Mouse (Mus musculus) stomach, embryonic 14.5 days (tissue): ENCODE measurements around the gene Nkg7. TPM values are rescaled to one million over a fixed set of nuclear protein-coding genes. Genes with fewer than 3 reads are reported as not detected.
A peak's percentile ranks its signal among the peaks of the same experiment; 100 is the strongest.

Source experiments
- ATAC-seq: fragments of 200-750 bp; cut with Nextera tagmentation; 2 replicates; pipeline ENCODE4 v1.8.0; 2017; ENCODE audit warnings: low read depth, moderate TSS enrichment; ENCODE audit not compliant: insufficient number of reproducible peaks, insufficient read depth, low FRiP score
- H3K27ac ChIP-seq: fragments of 300-500 bp; sonication (generic); 2 replicates; pipeline ENCODE4 v1.5.1; 2014; ENCODE audit warnings: mild to moderate bottlenecking, low read length, moderate library complexity, mixed read lengths
- H3K27me3 ChIP-seq: fragments of 300-500 bp; sonication (generic); 2 replicates; pipeline ENCODE4 v1.6.1; 2014; ENCODE audit warnings: low read length, control low read depth, mixed read lengths; ENCODE audit not compliant: control insufficient read depth, insufficient read depth
- H3K36me3 ChIP-seq: fragments of 300-500 bp; sonication (generic); 2 replicates; pipeline ENCODE4 v1.6.1; 2014; ENCODE audit warnings: mild to moderate bottlenecking, control low read depth, low read length, moderate library complexity, mixed read lengths; ENCODE audit not compliant: control insufficient read depth, insufficient read depth
- H3K4me1 ChIP-seq: fragments of 300-500 bp; sonication (generic); 2 replicates; pipeline ENCODE4 v1.6.1; 2014; ENCODE audit warnings: low read length, control low read depth, mixed read lengths; ENCODE audit not compliant: control insufficient read depth, insufficient read depth
- H3K4me2 ChIP-seq: fragments of 300-500 bp; sonication (generic); replicated peaks from 2 replicates; pipeline ENCODE4 v1.6.1; 2014; ENCODE audit warnings: low read depth, low read length, control low read depth
- H3K4me3 ChIP-seq: fragments of 300-500 bp; sonication (generic); 2 replicates; pipeline ENCODE4 v1.5.1; 2014; ENCODE audit warnings: low read depth, low read length, control low read depth
- H3K9ac ChIP-seq: fragments of 300-500 bp; sonication (generic); replicated peaks from 2 replicates; pipeline ENCODE4 v1.6.1; 2014; ENCODE audit warnings: low read depth, mild to moderate bottlenecking, control low read depth, low read length, moderate library complexity, mixed read lengths
- H3K9me3 ChIP-seq: fragments of 300-500 bp; sonication (generic); 2 replicates; pipeline ENCODE4 v1.6.1; 2016; ENCODE audit warnings: low read depth, low read length, control low read depth; ENCODE audit not compliant: control insufficient read depth
- WGBS: fragments of 180-500 bp; shearing (Covaris S2); extraction: QIAGEN DNeasy Blood & Tissue Kit; methylation state at CpG from one replicate; pipeline ENCODE4 v1.1.7; 2014; 5-methylcytosine and 5-hydroxymethylcytosine counted together
- polyA plus RNA-seq: library from polyadenylated mRNA; unstranded; fragments of >200 nt; fragmentation: Nextera tagmentation; extraction: Ambion mirVana; gene quantifications from 2 replicates; pipeline ENCODE4 v1.2.1, GENCODE M21; 2014

The Nkg7 gene
- polyA plus RNA-seq, 1 experiment from 2014 or later = 1.4 TPM

GRCm38 (mm10) chr7:43417298-43417697, 19.6 kb upstream of the Nkg7 start:
- Histone ChIP-seq H3K4me1 (no peaks in the 10 kb centered on the region), H3K9me3 (no peaks in the 10 kb centered on the region), H3K4me3 (no peak overlapping the region), H3K27ac (no peak overlapping the region), H3K4me2 (no peak overlapping the region), H3K36me3 (no peaks in the 10 kb centered on the region), H3K27me3 (no peaks in the 10 kb centered on the region), H3K9ac (no peak overlapping the region)
- ATAC-seq = no peak
- 83% methylated on average over 10 of the region's 10 CpGs for WGBS

DNA sequence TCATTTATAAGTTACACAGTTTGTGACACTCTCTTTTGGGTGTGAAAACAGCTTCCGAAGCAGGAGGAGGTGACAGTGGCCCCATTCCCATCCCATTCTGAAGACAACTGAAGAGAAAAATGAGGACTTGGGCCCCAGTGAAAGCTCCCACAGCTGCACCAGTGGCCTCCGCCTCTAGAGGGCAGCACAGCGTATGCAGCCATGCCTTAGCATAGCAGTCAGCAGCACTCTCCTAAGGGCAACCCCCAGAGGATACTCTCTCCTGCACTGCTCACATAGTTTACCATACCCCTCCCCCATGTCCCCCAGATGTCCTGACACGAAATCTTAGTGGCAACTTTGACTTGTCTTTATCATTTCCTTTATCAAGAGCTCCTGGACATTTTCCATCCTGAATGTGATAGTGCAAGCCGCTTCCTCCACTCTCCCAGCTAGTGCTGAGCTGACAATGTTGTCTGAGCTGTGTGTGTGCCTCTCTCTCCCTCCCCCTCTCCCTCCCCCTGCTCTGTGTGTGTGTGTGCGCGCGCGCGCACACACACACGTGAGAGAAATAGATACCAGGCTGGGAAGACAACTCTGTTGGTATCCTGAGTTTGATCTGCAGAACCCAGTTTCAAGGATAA, 13.8 kb upstream of the Nkg7 start:
- Histone ChIP-seq H3K4me3 (no peak overlapping the region), H3K4me2 (no peak overlapping the region; the same call in 1 of the 2 replicates), H3K36me3 (no peaks in the 10 kb centered on the region), H3K27me3 (no peaks in the 10 kb centered on the region), H3K4me1 (no peaks in the 10 kb centered on the region), H3K9me3 (no peaks in the 10 kb centered on the region), H3K27ac (no peak overlapping the region), H3K9ac (no peak overlapping the region)
- peak; percentile 78; the same call in 1 of the 2 replicates for ATAC-seq
- 8% methylated on average over 11 of the region's 11 CpGs for WGBS

GRCm38 (mm10) chr7:43423991-43424625, 12.8 kb upstream of the Nkg7 start:
- no peak overlapping the region for H3K9ac ChIP-seq
- no peaks in the 10 kb centered on the region for H3K4me1 ChIP-seq
- no peaks in the 10 kb centered on the region for H3K36me3 ChIP-seq
- WGBS = 69% methylated on average over 3 of the region's 3 CpGs
- no peak overlapping the region for H3K4me2 ChIP-seq
- no peak overlapping the region for H3K4me3 ChIP-seq
- no peak for ATAC-seq
- no peak overlapping the region for H3K27ac ChIP-seq
- no peaks in the 10 kb centered on the region for H3K9me3 ChIP-seq
- H3K27me3 ChIP-seq = no peaks in the 10 kb centered on the region

DNA sequence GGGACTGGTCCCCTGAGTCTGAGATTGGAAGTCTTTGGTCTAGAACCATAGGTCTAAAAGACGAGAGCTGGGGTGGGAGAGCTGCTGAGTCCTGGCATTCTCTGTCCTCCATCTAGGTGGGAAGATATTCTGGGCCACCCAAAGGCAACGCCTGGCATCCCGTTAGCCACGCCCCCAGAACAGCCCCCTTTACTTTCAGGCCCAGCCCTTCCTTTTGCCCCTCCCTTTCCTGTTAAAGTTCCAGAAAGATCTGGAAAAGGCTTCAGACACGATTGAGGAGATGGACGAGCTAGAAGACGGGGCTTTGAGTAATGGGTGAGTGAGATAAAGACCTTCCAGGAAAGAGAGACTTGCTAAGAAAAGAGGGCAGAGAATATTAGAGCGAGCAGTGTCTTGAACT, 9.5 kb upstream of the Nkg7 start, which contains the start of gene Lim2:
TSS of gene Lim2 (plus strand) at position 265 of the 400 bp plus-strand sequence.
- ATAC-seq = no peak

GRCm38 (mm10) chr7:43429500-43429899, 7.4 kb upstream of the Nkg7 start:
- H3K36me3 ChIP-seq = no peaks in the 10 kb centered on the region
- H3K27me3 ChIP-seq = no peaks in the 10 kb centered on the region
- H3K9ac ChIP-seq = no peak overlapping the region
- ATAC-seq = no peak
- no peaks in the 10 kb centered on the region for H3K9me3 ChIP-seq
- H3K4me2 ChIP-seq = no peak overlapping the region
- H3K4me3 ChIP-seq = no peak overlapping the region
- no peaks in the 10 kb centered on the region for H3K4me1 ChIP-seq
- H3K27ac ChIP-seq = no peak overlapping the region
- WGBS = 46% methylated on average over 4 of the region's 4 CpGs

More for the DNA sequence above, 9.5 kb upstream of the Nkg7 start, which contains the start of gene Lim2:
- Histone ChIP-seq H3K4me1 (no peaks in the 10 kb centered on the region), H3K4me3 (no peak within 1 kb of the TSS), H3K27me3 (no peaks in the 10 kb centered on the region), H3K9ac (no peak within 1 kb of the TSS), H3K27ac (no peak within 1 kb of the TSS), H3K9me3 (no peaks in the 10 kb centered on the region), H3K36me3 (no peaks in the 10 kb centered on the region), H3K4me2 (no peak within 1 kb of the TSS)
- WGBS = 81% methylated on average over 8 of the region's 8 CpGs

- no peak overlapping the region for H3K4me3 ChIP-seq
These were observed 4.0 kb upstream of the Nkg7 start for GRCm38 (mm10) chr7:43432891-43433290.

DNA sequence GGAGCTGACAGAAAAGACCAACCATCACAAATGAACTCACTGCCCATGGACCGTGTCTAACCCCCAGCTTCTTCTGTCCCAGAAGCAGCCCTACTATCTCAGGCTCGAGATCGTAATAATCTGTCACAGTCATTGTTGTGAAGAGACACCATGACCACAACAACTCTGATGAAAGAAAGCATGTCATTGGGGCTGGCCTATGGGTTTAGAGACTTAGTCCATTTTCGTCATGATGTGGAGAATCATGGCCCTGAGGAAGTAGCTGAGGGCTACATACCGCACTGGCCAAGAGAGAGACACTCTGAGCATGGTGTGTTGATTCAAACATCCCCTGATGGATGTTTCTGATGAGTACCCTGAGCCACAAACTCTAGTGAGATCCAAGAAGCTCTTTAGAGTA, 2.2 kb upstream of the Nkg7 start:
- Histone ChIP-seq H3K9ac (no peak overlapping the region), H3K27me3 (no peaks in the 10 kb centered on the region), H3K36me3 (no peaks in the 10 kb centered on the region), H3K4me1 (no peaks in the 10 kb centered on the region), H3K4me3 (no peak overlapping the region), H3K4me2 (no peak overlapping the region), H3K9me3 (no peaks in the 10 kb centered on the region), H3K27ac (no peak overlapping the region)
- WGBS = 86% methylated on average over 5 of the region's 5 CpGs
- ATAC-seq = no peak

More at GRCm38 (mm10) chr7:43432891-43433290, 4.0 kb upstream of the Nkg7 start:
- Histone ChIP-seq H3K9me3 (no peaks in the 10 kb centered on the region), H3K36me3 (no peaks in the 10 kb centered on the region), H3K4me1 (no peaks in the 10 kb centered on the region), H3K27ac (no peak overlapping the region), H3K9ac (no peak overlapping the region), H3K27me3 (no peaks in the 10 kb centered on the region), H3K4me2 (no peak overlapping the region)
- ATAC-seq = no peak
- 63% methylated on average over 4 of the region's 4 CpGs for WGBS

DNA sequence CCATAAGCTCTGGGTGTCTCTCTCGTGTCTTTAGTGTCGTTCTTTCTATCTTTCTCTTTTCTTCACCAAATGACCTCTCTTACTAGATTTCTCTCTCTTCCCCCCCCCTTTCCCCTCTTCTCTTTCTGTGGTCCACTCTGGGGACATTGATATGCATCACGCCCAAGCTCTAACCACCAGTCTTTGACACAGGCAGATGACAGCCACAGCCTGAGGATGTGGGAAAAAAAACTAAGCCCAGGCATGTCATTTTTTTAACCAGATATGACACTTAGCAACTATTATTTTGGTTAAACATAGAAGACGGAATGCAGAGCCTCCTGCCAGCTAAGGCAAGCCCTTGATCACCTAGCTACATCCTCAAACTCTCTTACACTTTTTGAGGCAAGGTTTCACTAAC, 1.7 kb downstream of the Nkg7 start:
- Histone ChIP-seq H3K4me1 (peaks cover 5% of the 10 kb centered on the region), H3K4me3 (no peak overlapping the region), H3K27me3 (no peaks in the 10 kb centered on the region), H3K4me2 (no peak overlapping the region), H3K36me3 (no peaks in the 10 kb centered on the region), H3K9ac (no peak overlapping the region), H3K9me3 (no peaks in the 10 kb centered on the region), H3K27ac (no peak overlapping the region)
- WGBS = 79% methylated on average over 4 of the region's 4 CpGs
- no peak for ATAC-seq
